Mouse (Mus musculus): ENCODE measurements around the gene 2200002D01Rik.

DNA sequence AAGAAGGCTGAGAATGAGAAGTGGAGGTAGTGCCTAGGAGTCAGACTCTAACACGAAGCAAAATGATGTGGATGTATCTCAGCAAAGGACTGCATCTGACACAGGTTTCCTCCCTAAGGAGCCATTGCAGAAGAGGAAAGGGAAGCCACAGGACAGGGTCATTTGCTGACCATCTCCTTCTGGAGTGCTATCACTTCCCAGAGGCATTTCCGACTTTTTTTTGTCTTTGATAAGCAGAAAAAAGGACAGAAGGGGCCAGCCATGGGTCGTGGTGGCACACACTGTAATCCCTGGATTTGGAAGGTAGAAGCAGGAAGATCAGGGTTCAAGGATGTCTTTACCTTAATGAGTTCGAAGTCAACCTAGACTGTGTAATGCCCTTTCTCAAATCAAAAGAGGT is 11.7 kb downstream of the 2200002D01Rik start:
- TF ChIP-seq MAFK (IDR thresholded peaks at IDR 0.05; ENCODE audit: insufficient read depth, low read depth, low read length) (no peak), HCFC1 (IDR thresholded peaks at IDR 0.05; ENCODE audit: borderline replicate concordance, insufficient read depth, low read length) (no peak)
